Mouse (Mus musculus) kidney, adult 2 months (tissue): Measurements from ENCODE around the gene Gm10190.

Experiments
- CTCF ChIP-seq: fragments of 200-500 bp; conservative IDR thresholded peaks from 2 replicates; pipeline ENCODE4 v1.5.1; 2011; ENCODE audit warnings: low read depth, mild to moderate bottlenecking, control low read depth, low read length, moderate library complexity, mixed read lengths; ENCODE audit not compliant: insufficient read depth, insufficient read length
- POLR2A ChIP-seq: fragments of 200-500 bp; IDR thresholded peaks from one replicate; pipeline ENCODE4 v1.6.1; 2011; ENCODE audit warnings: low read depth, low read length, control low read depth

DNA sequence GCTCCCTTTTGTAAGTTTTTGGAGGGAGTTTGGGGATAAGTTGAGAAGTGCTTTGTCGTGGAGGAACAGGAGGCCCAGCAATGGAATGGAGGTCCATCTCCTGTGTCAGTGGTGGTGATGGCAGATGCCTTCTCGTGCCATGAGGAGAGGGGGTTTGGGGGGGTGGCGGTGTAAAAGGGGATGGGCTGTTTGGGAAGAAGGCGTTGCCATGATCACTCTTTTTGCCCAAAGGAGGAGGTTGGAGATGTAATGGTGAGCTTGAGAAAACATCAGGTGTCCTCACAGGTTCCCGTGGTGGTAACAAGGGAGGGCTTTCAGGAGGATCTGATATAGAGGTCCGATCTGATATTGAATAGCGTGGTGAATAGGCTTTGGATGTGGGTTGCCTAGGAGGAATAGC lies 24.9 kb upstream of the Gm10190 start:
- TF ChIP-seq POLR2A (no peak), CTCF (no peak)
